Mouse (Mus musculus) monocyte, adult 5-6 weeks (primary cell): ENCODE measurements around the gene Gm17571. TPM values are rescaled to one million over a fixed set of nuclear protein-coding genes. Genes with fewer than 3 reads are reported as not detected.

ENCODE experiments used
- ATAC-seq: fragments of 153-309, 156-312 bp; replicated peaks from 2 replicates; pipeline ENCODE4 v1.8.0; 2017; ENCODE audit warnings: mild to moderate bottlenecking; ENCODE audit not compliant: low TSS enrichment, insufficient number of reproducible peaks, severe bottlenecking, poor library complexity, low FRiP score
- total RNA-seq: library from RNA; stranded (forward); fragments of 200-1000, 200-491, 200-594 nt; gene quantifications from 3 replicates; pipeline ENCODE4 v1.2.3, GENCODE M21; 2017

Gene Gm17571
- total RNA-seq, 1 experiment from 2014 or later = not detected

DNA sequence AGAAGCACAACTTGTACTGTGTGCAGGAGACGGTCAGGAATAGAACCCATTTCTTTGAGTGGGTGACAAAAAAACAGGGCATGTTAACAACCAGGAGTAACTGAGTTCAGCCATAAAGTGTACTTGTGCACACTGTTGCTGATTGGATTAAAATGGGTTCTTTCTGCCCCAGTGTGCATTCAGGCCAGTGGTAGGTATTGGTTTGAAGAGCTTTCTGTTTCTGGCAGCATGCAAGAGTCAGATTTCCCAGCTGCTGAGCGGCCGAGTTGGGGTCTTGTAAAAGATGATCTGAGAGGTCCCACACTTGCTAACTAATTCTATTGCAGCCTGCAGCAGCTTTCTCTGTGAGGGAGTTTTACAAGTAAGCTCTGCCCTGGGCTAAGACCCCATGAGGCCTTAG, 13.5 kb upstream of the Gm17571 start:
- no peak for ATAC-seq

DNA sequence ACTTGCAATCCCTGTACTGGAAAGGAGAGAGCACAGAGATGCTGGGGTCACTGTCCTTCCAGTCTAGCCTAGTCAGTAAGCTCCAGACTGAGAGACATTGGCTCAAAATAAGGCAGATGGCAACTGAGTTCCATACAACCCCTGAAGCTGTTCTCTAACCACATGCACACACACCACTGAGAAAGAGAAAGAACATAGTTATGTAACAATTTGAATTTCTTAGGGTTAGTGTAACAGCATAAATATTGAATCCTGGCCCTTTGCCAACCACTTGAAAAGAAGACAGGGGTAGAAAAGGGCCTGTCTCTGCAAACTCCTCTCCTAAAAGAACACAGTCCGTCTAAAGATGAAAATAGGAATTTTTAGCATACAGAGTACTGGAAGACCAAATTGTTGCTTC, 12.8 kb upstream of the Gm17571 start:
- ATAC-seq = no peak

DNA sequence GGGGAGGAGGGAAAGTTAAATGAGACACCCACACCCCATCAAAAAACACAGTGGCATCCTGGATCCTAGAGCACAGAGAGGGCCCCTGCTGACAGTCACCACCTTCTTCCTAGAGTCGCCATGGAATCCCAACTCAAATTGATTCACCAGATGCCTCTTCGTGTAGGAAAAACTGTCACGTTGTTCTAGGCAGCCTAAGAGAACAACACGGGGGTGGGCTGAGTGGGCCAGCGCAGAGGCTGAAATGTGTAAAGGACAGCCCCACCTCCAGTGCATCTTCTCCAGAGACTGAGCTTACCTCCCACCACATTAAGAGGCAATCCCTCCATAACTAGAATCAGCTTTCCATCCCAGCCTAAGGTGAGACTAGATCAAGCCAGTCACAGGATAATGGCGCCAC, 11.2 kb upstream of the Gm17571 start:
- ATAC-seq = no peak

DNA sequence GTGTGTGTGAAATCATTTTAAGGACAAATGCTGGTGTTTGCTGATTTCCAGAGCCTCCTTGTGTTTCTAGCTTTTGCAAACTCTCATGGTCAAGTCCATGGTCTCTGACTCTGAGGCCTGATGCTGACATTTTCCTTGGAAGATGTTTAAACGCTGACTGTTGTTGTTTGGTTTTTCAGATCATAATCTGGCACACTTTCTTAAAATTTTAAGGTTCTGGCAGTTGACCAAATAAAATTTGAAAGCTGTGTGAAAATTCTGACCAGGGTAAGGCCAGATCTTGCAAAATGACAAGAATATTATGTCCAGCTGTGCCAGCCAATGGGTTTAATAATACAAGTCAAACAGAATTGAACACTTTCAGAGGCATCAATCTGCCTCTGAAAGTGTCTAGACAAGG, 8.7 kb upstream of the Gm17571 start:
- no peak for ATAC-seq

DNA sequence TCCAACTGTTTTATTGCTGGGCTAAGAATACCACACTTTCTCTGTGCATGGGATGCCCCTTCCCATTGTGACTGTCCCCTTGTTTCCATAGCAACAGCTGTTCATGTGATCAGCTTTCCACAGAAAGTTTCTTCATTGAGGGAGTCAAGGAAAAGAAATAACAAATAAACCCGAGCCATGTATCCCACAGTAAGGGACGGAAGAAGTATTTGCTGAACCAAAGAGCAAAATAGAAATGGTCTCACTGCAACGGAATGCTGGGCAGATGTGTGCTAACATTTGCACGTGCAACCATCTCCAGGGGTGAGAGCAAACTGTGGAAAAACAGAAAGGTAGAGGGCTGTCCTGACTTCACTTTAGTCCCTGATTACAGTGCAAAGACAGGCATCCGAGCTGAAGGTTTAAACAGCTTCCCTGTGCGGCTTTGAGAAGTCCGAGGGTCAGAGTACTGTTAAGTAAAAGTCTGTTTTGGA, 8.1 kb upstream of the Gm17571 start:
- no peak for ATAC-seq

DNA sequence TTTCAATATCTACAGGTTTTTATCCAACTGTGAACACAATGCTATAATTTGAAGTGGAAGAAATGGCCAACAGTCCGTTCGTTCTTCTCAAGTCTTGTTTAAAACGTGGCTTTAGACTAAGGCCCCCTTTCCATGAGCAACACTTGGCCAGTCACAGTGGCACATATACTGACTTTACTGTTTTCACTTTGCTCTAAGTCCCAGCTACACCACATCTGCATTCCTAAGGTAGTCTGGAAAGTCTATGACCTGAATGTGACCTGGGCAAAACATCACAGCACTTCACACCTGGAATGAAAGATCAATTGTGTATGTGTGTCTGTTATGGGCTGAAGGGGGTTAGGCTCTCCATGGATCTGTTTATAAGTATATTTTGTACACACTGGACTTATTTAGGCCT, 2.2 kb upstream of the Gm17571 start:
- no peak for ATAC-seq

DNA sequence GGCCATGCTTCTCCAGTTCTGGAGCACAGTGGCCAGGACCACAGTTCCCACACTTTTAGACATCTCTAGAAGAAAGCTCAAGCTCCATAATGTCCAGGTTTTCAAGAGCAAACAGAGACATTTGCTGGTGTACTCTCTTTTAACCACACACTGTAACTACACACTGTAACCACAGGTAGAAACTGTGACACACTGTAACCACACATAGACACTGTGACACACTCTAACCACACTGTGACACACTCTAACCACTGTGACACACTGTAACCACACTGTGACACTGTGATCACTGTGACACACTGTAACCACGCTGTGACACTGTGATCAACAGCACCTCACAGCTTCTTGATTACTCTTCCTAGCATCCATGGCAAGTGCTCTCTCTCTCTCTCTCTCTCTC, 317 bp downstream of the Gm17571 start:
- ATAC-seq = peak; percentile 86

DNA sequence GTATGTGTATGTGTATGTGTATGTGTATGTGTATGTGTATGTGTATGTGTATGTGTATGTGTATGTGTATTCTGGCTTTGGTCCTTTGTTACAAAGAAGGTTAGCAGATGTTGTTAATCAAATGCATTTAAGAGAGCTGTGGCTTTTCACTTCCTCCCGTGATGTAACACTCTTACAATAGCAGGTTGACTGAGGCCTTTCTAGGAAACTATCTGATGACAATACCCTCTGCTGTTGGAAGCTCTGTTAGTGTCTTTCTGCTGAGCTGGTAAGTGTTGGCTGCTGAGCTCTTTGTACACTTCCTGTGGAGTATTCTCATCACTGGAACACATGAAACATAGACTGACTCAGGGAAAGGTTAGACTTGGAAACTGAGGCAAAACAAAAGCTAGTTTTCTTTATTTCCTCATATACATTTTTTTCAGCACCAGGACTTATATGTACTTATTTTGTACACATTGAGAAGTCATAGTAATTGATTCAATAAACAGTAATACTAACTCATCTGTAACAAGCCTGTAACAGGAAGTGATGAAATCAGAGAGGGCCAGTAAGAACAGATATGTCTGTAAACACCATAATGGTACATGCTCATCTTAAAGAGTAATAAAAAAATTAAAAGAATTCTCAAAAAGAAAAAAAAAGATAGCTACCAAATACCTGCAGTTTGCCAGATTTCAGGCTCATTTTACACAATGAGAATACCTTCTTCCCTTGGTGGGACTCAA, 2.9 kb downstream of the Gm17571 start:
- peak; percentile 80 for ATAC-seq

DNA sequence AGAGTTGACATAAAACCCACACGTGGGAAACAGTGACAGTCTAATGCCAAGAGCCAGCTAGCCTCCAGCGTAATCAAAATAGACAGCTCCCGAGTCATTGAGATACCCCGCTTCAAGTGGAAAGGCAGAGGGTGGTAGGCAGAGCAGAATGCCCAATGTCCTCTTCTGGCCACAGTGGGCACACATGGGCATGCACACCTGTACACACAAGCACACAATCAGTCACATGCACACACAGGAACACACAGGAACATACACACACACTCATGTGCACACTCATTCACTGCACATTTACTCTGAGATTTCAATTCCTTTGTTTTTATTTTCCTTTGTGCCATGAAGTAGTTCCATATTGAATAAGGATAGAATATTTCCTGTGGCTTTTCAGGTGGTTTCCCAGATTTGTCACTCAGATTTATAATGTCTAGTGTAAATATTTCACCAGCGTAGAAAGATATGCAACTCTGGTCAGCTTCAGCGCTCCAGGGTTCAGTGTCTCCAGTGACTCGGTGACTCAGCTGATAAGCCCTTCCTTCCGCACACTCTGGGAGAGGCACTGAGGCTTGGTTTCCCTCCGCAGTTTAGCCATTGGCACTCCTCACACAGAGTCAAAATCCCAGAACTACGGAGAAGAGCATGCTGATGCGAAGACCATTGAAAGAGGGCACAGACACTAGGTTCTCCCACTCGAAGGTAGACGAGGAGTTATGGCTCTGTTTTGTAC, 4.4 kb downstream of the Gm17571 start:
- no peak for ATAC-seq

DNA sequence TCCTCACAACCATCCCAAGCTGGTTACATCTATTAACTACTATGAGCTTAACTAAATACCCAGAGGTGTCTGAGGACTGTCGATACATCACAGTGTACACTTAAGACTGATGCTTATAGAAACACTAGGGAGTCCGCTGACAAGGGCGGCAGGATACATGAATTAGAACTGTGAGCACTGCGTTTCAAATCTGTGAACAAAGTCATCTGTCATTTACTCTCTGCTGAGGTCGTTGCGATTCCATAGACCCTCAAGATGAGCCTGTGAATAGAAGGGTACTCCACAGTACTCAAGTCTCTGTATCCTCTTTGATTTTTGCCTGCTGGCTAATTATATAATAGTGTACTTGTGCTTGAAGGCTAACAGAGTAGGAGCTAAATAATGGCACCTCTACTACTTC, 5.6 kb downstream of the Gm17571 start:
- no peak for ATAC-seq

DNA sequence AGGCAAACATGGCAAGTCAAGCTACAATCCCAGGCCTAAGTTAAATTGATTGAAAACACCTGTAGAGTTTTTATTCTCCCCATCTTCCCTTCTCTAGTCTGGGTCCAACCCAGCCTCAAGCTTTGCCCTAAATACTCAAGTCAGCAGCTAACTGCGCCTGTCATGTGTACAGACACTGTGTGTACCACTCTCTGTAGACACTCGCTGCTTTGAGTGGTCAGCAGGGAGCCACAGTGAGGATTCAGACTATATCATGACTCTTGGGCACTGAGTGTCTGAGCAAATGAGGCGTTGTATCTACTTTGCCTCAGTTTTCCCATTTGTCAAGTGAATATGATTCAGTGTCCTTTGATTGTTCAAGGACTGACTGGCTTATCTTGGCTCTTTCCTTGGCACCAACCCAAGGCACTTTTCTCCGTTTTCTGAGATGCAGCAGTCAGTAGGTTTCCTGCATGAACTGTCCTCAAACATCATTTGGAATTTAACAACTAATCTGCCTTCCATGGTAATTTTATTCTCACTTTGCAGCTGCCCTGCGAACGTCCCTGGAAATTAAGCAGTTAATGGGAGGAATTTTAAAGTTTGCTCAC, 13.0 kb downstream of the Gm17571 start:
- ATAC-seq = no peak

DNA sequence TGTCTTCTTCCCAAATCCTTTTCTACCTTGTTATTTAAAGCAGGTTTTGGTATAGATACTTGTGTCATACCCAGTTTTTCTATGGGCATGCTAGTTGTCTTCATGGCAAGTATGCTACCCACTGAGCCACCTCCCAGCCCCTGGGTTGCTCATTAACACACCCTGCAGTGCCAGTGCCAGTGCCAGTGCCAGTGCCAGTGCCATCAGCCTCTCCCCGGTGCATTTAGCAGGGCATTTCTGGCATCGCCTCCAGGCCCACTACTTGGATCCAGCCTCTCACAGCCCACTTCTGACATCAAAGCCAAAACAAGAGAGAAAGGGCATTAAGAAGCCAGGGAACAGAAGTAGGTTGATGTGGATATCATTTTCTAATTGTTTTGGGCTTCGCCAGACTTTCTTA, 14.9 kb downstream of the Gm17571 start:
- ATAC-seq = no peak

DNA sequence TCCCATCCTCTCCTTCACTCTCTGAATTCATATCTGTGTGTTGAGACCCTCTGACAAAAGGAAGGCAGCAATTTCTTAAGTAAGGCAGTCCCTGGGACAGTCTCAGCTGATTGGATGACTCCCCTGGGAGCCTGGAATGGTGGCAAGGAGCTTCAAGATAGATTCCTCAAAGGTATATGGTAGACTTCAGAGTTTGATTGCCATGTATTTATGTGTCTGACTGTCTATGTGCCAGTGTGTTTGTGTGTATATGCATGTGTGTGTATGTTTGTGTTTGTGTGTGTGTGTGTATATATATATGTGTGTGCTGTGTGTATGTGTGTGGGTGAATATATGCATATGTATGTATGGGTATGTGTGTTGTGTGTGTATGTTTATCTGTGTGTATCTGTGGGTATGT, 15.8 kb downstream of the Gm17571 start:
- ATAC-seq = no peak

DNA sequence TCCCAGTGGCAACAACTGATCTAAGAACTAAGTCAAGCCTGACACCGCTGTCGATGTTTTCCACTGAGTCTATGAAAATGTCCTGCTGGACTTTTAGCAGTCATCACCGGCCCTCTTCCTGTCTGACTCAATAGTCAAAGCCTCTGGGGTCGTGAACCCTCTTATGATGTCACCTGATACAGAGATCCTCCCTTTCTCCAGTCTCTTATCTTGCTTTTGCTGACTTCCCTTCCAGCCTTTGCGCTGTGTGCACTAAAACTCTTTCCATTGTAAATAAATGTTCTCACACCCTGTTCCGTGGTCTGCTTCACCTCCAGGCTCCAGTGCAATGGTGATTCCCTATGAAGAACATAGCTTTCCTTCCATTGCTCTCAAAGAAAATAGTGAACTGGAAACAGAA, 16.3 kb downstream of the Gm17571 start:
- ATAC-seq = no peak

DNA sequence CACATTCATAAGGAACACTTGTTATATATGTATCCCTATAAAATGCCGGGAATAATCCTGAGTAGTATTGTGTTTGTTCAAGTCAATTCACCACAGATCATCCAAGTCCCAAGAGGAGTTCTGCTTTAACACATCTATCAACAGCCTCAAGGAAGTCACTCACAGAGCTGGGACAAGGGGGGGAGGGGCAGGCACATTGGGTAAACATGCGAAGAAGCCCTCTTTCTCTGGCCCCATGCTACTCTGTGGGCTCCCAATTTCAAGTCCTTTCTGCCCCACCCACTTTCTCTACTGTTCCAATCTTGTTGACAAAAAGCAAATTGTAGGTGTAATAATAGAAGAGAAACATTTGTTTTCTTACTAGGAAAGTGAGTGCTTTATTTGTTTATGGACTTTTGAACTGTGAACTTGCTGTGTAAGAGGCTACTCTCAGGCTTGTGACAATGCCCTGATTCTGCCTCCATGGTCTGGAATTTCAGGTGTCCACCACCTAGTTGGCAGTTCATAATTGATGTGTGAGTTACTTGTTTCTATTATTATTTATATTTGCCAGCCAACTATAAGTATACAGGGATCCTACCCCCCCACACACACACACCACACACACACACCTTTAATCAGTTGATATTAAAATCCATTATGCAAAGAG, 17.0 kb downstream of the Gm17571 start:
- ATAC-seq = no peak

DNA sequence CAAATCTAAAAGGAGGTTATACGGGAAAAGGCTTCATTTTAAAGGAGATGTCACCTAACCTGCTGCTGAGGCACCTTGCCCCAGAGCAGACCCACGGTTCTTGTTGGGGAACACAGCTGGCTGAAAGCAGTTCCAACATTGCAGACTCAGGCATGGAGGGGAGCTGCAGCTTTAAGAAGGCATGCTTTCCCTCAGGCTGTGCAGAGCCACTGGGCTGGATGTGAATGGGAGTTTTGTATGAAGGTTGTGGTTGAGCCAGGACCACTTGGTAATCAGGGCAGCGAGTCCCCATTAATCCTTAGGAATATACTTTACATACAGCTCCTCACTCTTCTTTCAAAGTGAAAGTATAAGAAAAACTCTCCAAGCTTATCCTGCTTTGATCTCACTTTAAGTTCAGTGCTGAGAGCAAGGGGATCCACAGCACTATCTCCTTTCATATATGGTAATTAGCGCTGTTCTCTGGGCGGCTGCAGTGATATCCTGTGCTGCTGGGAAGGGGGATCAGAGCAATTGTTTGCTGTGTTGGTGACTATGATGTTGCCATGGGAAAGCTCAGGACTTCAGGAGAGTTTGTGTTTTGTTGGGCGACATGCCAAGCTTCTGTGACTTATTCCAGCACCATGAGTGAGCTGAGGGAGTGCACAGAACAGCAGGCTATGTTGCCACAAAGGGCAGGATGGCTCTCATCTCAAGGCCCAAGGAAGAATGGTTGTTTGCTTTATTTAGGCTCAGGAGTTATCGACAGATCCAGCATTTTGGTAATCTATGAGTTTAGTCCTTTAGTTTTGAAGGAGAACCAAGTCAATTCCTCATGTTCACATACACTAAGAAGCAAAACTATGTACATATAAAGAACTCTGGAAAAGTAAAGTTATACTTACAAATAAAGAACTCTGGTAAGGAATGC, 21.3 kb downstream of the Gm17571 start:
- no peak for ATAC-seq

DNA sequence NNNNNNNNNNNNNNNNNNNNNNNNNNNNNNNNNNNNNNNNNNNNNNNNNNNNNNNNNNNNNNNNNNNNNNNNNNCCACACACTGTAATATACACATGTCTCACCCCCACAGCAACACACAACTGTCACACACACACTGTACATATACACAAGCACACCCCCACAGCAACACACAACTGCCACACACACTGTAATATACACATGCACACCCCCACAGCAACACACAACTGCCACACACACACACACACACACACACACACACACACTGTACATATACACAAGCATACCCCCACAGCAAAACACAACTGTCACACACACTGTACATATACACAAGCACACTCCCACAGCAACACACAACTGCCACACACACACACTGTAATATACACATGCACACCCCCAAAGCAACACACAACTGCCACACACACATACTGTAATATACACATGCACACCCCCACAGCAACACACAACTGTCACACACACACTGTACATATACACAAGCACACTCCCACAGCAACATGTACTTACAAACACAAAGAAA, 32.3 kb downstream of the Gm17571 start:
- peak; percentile 63; the same call in 1 of the 2 replicates for ATAC-seq
